Mouse (Mus musculus): Measurements from ENCODE around the gene Rnls. TPM values are rescaled to one million over a fixed set of nuclear protein-coding genes. Genes with fewer than 3 reads are reported as not detected.

Gene Rnls
- polyA plus RNA-seq, 1 experiment from 2014 or later, result 9.7 TPM

- no peak for ATAC-seq (replicated peaks; ENCODE audit: low FRiP score, low read depth)
- H3K36me3 ChIP-seq (ENCODE audit: insufficient read depth, low read length), result no peaks in the 10 kb centered on the region
- 83% methylated on average over 6 of the region's 6 CpGs for WGBS
- no peak for DNase-seq (ENCODE audit: low spot score)
- H3K27me3 ChIP-seq (ENCODE audit: insufficient read depth, low read length), result no peaks in the 10 kb centered on the region
- H3K9ac ChIP-seq (ENCODE audit: low read depth, low read length), result no peak overlapping the region
- H3K4me1 ChIP-seq (replicated peaks; ENCODE audit: insufficient read depth, low read length), result 0 out of 2 replicates have a peak, but pooled peaks cover 6% of the 10 kb centered on the region
- H3K4me3 ChIP-seq (replicated peaks; ENCODE audit: low read depth, low read length), result no peak overlapping the region
- no peaks in the 10 kb centered on the region for H3K9me3 ChIP-seq (replicated peaks; ENCODE audit: low read length)
- H3K4me2 ChIP-seq (ENCODE audit: low read length), result no peak overlapping the region
- no peak for TF ChIP-seq CTCF (IDR thresholded peaks at IDR 0.05; ENCODE audit: low read depth)
- H3K27ac ChIP-seq, result no peak overlapping the region
Measured at GRCm38 (mm10) chr19:33217791-33218300, 174.2 kb downstream of the Rnls start.

DNA sequence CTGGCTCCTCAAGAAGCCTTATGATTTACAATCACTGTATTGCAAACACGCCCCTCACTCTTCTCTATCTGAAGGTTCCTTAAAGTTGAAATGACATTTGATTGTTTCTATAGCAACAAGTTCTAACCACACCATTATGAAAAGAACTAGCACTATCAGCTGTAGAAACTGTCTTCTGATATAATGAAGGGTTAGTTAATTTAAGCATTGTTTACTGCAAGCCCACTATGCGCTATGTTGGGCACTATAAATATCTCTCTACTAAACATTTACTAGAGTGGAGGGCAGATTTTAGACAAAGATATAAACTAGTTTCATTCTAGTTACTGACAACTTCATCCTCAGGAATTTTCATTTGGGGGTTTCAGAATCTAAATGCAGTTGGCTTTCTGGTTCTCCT lies 182.4 kb downstream of the Rnls start:
- Histone ChIP-seq H3K4me1 (replicated peaks; ENCODE audit: insufficient read depth, low read length) (0 out of 2 replicates have a peak, but pooled peaks cover 2% of the 10 kb centered on the region), H3K4me2 (ENCODE audit: low read length) (no peak overlapping the region), H3K27me3 (ENCODE audit: insufficient read depth, low read length) (no peaks in the 10 kb centered on the region), H3K9ac (ENCODE audit: low read depth, low read length) (no peak overlapping the region), H3K36me3 (ENCODE audit: insufficient read depth, low read length) (no peaks in the 10 kb centered on the region), H3K4me3 (replicated peaks; ENCODE audit: low read depth, low read length) (no peak overlapping the region), H3K27ac (no peak overlapping the region), H3K9me3 (replicated peaks; ENCODE audit: low read length) (no peaks in the 10 kb centered on the region)
- TF ChIP-seq CTCF (IDR thresholded peaks at IDR 0.05; ENCODE audit: low read depth), result no peak
- WGBS, result 84% methylated on average over 2 of the region's 2 CpGs
- DNase-seq (ENCODE audit: low spot score) (no peak), ATAC-seq (replicated peaks; ENCODE audit: low FRiP score, low read depth) (no peak)

DNA sequence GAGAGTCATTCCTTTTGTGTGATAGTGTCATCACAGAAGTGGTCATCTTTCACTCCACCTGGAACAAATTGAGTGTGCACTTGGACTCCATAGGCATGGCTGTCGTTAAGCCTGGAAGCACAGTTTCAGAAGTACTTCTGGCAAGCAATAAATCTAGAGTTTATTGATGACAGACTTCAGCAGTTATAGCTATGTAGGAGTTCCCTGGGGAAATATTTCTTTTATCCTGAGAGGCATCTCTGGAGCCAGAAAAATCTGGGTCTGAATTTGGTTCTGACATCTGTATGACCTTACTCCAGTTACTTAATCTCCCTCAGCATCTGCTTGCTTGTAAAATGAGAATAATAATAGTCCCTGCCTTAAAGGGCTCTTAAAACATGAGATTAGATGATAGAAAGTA lies 184.1 kb downstream of the Rnls start:
- Histone ChIP-seq H3K4me2 (ENCODE audit: low read length) (no peak overlapping the region), H3K36me3 (ENCODE audit: insufficient read depth, low read length) (no peaks in the 10 kb centered on the region), H3K9me3 (replicated peaks; ENCODE audit: low read length) (no peaks in the 10 kb centered on the region), H3K27ac (no peak overlapping the region), H3K9ac (ENCODE audit: low read depth, low read length) (no peak overlapping the region), H3K4me3 (replicated peaks; ENCODE audit: low read depth, low read length) (no peak overlapping the region), H3K4me1 (replicated peaks; ENCODE audit: insufficient read depth, low read length) (no peaks in the 10 kb centered on the region), H3K27me3 (ENCODE audit: insufficient read depth, low read length) (no peaks in the 10 kb centered on the region)
- 2% methylated on average over 1 of the region's 1 CpGs for WGBS
- no peak for TF ChIP-seq CTCF (IDR thresholded peaks at IDR 0.05; ENCODE audit: low read depth)
- ATAC-seq (replicated peaks; ENCODE audit: low FRiP score, low read depth), result no peak
- no peak for DNase-seq (ENCODE audit: low spot score)

DNA sequence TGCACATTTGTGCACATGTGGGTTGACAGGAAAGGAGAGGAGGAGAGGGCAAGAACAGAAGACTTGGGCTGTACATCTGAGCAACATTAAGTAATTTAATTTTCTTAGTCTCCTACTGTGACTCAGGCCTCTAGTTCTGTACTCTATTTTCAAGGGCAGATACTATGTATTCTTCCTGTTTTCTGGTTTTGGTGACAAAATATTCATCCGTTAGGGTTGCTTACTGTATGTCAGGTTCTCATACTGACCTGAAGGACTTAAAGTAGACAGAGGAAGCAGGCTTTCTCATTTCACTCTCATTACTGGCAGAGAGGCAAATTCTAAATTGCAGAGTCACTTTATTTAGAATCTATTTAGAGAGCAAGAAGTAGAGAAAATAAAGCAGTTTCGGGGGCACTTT lies 186.7 kb downstream of the Rnls start:
- 87% methylated on average over 2 of the region's 2 CpGs for WGBS
- no peak for TF ChIP-seq CTCF (IDR thresholded peaks at IDR 0.05; ENCODE audit: low read depth)
- no peak overlapping the region for H3K4me3 ChIP-seq (replicated peaks; ENCODE audit: low read depth, low read length)
- no peaks in the 10 kb centered on the region for H3K27me3 ChIP-seq (ENCODE audit: insufficient read depth, low read length)
- no peaks in the 10 kb centered on the region for H3K9me3 ChIP-seq (replicated peaks; ENCODE audit: low read length)
- H3K4me1 ChIP-seq (replicated peaks; ENCODE audit: insufficient read depth, low read length), result no peaks in the 10 kb centered on the region
- DNase-seq (ENCODE audit: low spot score), result no peak
- H3K27ac ChIP-seq, result no peak overlapping the region
- no peak overlapping the region for H3K4me2 ChIP-seq (ENCODE audit: low read length)
- ATAC-seq (replicated peaks; ENCODE audit: low FRiP score, low read depth), result no peak
- H3K9ac ChIP-seq (ENCODE audit: low read depth, low read length), result no peak overlapping the region
- no peaks in the 10 kb centered on the region for H3K36me3 ChIP-seq (ENCODE audit: insufficient read depth, low read length)

GRCm38 (mm10) chr19:33202422-33202821 lies 189.7 kb downstream of the Rnls start:
- Histone ChIP-seq H3K27me3 (ENCODE audit: insufficient read depth, low read length) (no peaks in the 10 kb centered on the region), H3K4me1 (replicated peaks; ENCODE audit: insufficient read depth, low read length) (no peaks in the 10 kb centered on the region), H3K4me3 (replicated peaks; ENCODE audit: low read depth, low read length) (no peak overlapping the region), H3K9me3 (replicated peaks; ENCODE audit: low read length) (no peaks in the 10 kb centered on the region), H3K36me3 (ENCODE audit: insufficient read depth, low read length) (no peaks in the 10 kb centered on the region), H3K4me2 (ENCODE audit: low read length) (no peak overlapping the region), H3K9ac (ENCODE audit: low read depth, low read length) (no peak overlapping the region), H3K27ac (no peak overlapping the region)
- no peak for ATAC-seq (replicated peaks; ENCODE audit: low FRiP score, low read depth)
- WGBS, result 88% methylated on average over 6 of the region's 6 CpGs
- DNase-seq (ENCODE audit: low spot score), result no peak
- TF ChIP-seq CTCF (IDR thresholded peaks at IDR 0.05; ENCODE audit: low read depth), result peak; percentile 43

DNA sequence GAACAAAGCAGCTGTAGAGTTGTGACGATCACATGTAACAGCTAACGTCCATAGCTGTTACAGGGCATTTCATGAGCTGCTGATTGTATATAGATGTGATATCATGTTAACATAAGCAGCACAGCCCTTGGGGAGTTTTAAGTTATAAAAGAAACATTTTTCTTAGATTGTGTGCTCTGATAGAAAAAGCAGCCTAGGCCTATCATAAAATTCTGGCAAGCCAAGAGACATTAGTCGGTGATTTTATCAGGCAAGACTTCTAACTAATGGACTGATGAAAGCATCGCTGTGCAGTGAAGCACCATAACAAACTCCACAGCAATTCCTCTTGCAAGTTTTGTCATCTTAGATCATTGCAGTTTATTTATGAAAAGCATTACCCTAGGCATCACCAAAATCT lies 190.9 kb downstream of the Rnls start:
- Histone ChIP-seq H3K9ac (ENCODE audit: low read depth, low read length) (no peak overlapping the region), H3K27me3 (ENCODE audit: insufficient read depth, low read length) (no peaks in the 10 kb centered on the region), H3K4me2 (ENCODE audit: low read length) (no peak overlapping the region), H3K4me1 (replicated peaks; ENCODE audit: insufficient read depth, low read length) (no peaks in the 10 kb centered on the region), H3K36me3 (ENCODE audit: insufficient read depth, low read length) (no peaks in the 10 kb centered on the region), H3K9me3 (replicated peaks; ENCODE audit: low read length) (no peaks in the 10 kb centered on the region), H3K4me3 (replicated peaks; ENCODE audit: low read depth, low read length) (no peak overlapping the region), H3K27ac (no peak overlapping the region)
- WGBS, result 57% methylated on average over 4 of the region's 4 CpGs
- ATAC-seq (replicated peaks; ENCODE audit: low FRiP score, low read depth) (no peak), DNase-seq (ENCODE audit: low spot score) (no peak)
- no peak for TF ChIP-seq CTCF (IDR thresholded peaks at IDR 0.05; ENCODE audit: low read depth)

DNA sequence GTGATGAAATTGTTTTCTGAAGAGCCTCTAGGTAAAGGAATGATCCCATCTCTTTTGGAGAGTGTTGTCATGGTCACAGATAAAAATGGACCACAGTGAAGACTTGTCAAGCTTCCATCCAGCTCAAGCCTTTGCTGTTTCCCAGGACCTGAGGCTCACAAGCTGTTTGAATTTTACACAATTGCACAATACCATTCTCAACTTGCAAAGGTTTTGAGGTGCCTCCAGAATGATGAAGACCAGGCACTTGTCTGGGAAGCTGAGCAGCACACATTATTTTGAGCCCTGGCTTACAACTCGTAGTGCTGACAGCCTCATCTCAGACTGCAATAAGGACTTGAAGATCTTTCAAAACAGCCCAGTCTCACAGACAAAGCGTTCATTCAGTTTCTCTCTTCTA lies 200.0 kb downstream of the Rnls start:
- Histone ChIP-seq H3K27ac (no peak overlapping the region), H3K4me1 (replicated peaks; ENCODE audit: insufficient read depth, low read length) (no peaks in the 10 kb centered on the region), H3K4me3 (replicated peaks; ENCODE audit: low read depth, low read length) (no peak overlapping the region), H3K4me2 (ENCODE audit: low read length) (no peak overlapping the region), H3K9me3 (replicated peaks; ENCODE audit: low read length) (no peaks in the 10 kb centered on the region), H3K27me3 (ENCODE audit: insufficient read depth, low read length) (no peaks in the 10 kb centered on the region), H3K36me3 (ENCODE audit: insufficient read depth, low read length) (no peaks in the 10 kb centered on the region), H3K9ac (ENCODE audit: low read depth, low read length) (no peak overlapping the region)
- 58% methylated on average over 2 of the region's 2 CpGs for WGBS
- TF ChIP-seq CTCF (IDR thresholded peaks at IDR 0.05; ENCODE audit: low read depth), result no peak
- no peak for ATAC-seq (replicated peaks; ENCODE audit: low FRiP score, low read depth)
- DNase-seq (ENCODE audit: low spot score), result no peak

Data from kidney, postnatal 0 days (tissue).